Mouse (Mus musculus) neural tube, embryonic 11.5 days (tissue): ENCODE results near the gene Sass6. TPM values are rescaled to one million over a fixed set of nuclear protein-coding genes. Genes with fewer than 3 reads are reported as not detected.

Experiments
- ATAC-seq: fragments of 200-750 bp; cut with Nextera tagmentation; 2 replicates; pipeline ENCODE4 v1.8.0; 2017; ENCODE audit warnings: moderate number of reproducible peaks, mild to moderate bottlenecking, moderate TSS enrichment, moderate library complexity; ENCODE audit not compliant: insufficient read depth, low FRiP score, low TSS enrichment
- DNase-seq: peaks from one replicate; pipeline ENCODE4 v3.0.0-alpha.2; 2015; ENCODE audit warnings: low spot score
- H3K27ac ChIP-seq: fragments of 300-500 bp; sonication (generic); 2 replicates; pipeline ENCODE4 v1.5.1; 2014; ENCODE audit warnings: low read depth, mild to moderate bottlenecking, low read length
- H3K27me3 ChIP-seq: fragments of 300-500 bp; sonication (generic); 2 replicates; pipeline ENCODE4 v1.6.1; 2014; ENCODE audit warnings: mild to moderate bottlenecking, low read length, mixed read lengths; ENCODE audit not compliant: control insufficient read depth, insufficient read depth
- H3K36me3 ChIP-seq: fragments of 300-500 bp; sonication (generic); 2 replicates; pipeline ENCODE4 v1.6.1; 2014; ENCODE audit warnings: mild to moderate bottlenecking, low read length, moderate library complexity, mixed read lengths; ENCODE audit not compliant: control insufficient read depth, insufficient read depth
- H3K4me1 ChIP-seq: fragments of 300-500 bp; sonication (generic); 2 replicates; pipeline ENCODE4 v1.6.1; 2014; ENCODE audit warnings: low read length, mixed read lengths; ENCODE audit not compliant: control insufficient read depth, insufficient read depth
- H3K4me2 ChIP-seq: fragments of 300-500 bp; sonication (generic); 2 replicates; pipeline ENCODE4 v1.6.1; 2014; ENCODE audit warnings: low read depth, mild to moderate bottlenecking, moderate library complexity
- H3K4me3 ChIP-seq: fragments of 300-500 bp; sonication (generic); 2 replicates; pipeline ENCODE4 v1.5.1; 2014; ENCODE audit warnings: low read depth, low read length
- H3K9ac ChIP-seq: fragments of 300-500 bp; sonication (generic); 2 replicates; pipeline ENCODE4 v1.6.1; 2014; ENCODE audit warnings: mild to moderate bottlenecking, low read length
- H3K9me3 ChIP-seq: fragments of 300-500 bp; sonication (generic); 2 replicates; pipeline ENCODE4 v1.6.1; 2016; ENCODE audit warnings: low read length; ENCODE audit not compliant: control insufficient read depth
- WGBS: fragments of 180-500 bp; shearing (Covaris S2); extraction: QIAGEN DNeasy Blood & Tissue Kit; methylation state at CpG from one replicate; pipeline ENCODE4 v1.1.7; 2014; 5-methylcytosine and 5-hydroxymethylcytosine counted together
- polyA plus RNA-seq: library from polyadenylated mRNA; unstranded; fragments of >200 nt; fragmentation: Nextera tagmentation; extraction: Ambion mirVana; gene quantifications from 2 replicates; pipeline ENCODE4 v1.2.1, GENCODE M21; 2014

Sass6 gene
- polyA plus RNA-seq, 1 experiment from 2014 or later: 33.0 TPM

DNA sequence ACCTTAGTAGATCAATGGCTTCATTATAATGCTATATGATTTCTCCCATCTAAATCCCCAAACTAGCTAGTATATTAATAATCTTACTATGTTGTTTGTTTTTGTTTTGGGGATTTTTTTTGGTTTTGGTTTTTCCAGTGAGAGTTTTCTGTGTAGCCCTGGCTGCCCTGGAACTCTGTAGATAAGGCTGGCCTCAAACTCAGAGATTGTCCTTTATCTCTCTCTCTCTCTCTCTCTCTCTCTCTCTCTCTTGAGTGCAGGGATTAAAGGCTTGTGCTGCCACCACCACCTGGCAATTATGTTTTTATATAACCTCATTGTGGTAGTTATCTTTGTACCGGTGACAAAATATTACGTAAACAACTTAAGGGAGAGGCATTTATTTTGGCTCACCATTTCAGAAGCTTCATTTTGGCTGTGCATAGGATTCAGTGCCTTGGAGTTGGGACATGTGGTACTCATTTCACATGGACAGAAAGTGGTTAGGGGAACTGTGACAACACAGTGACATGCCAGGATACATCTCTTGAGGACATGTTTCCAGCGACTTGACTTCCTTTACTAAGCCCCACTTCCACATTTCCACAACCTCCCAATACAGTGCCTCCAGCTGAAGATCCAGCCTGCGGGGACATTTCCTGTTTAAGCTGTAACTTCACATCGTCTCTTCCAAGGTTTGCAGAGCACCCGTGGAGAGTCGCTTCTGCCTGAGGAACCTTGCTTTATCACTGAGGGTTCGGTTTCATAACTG lies 20.7 kb downstream of the Sass6 start:
- no peak for DNase-seq
- no peak overlapping the region for H3K9ac ChIP-seq
- ATAC-seq: no peak
- no peaks in the 10 kb centered on the region for H3K27me3 ChIP-seq
- H3K4me1 ChIP-seq: no peaks in the 10 kb centered on the region
- no peak overlapping the region for H3K4me2 ChIP-seq
- 92% methylated on average over 8 of the region's 8 CpGs for WGBS
- H3K9me3 ChIP-seq: no peaks in the 10 kb centered on the region
- H3K4me3 ChIP-seq: no peak overlapping the region
- peaks cover 4% of the 10 kb centered on the region for H3K36me3 ChIP-seq
- no peak overlapping the region for H3K27ac ChIP-seq

GRCm38 (mm10) chr3:116618855-116619254 lies 24.1 kb downstream of the Sass6 start:
- no peak for DNase-seq
- Histone ChIP-seq H3K27ac (no peak overlapping the region), H3K4me1 (no peaks in the 10 kb centered on the region), H3K36me3 (peaks cover 10% of the 10 kb centered on the region), H3K4me2 (no peak overlapping the region), H3K27me3 (no peaks in the 10 kb centered on the region), H3K9me3 (no peaks in the 10 kb centered on the region), H3K9ac (no peak overlapping the region), H3K4me3 (no peak overlapping the region)
- no peak for ATAC-seq
- whole genome bisulfite sequencing: 90% methylated on average over 6 of the region's 6 CpGs

GRCm38 (mm10) chr3:116620636-116621370 lies 26.0 kb downstream of the Sass6 start:
- Histone ChIP-seq H3K36me3 (peaks cover 8% of the 10 kb centered on the region), H3K9ac (no peak overlapping the region), H3K4me2 (no peak overlapping the region), H3K9me3 (no peaks in the 10 kb centered on the region), H3K27ac (no peak overlapping the region), H3K4me1 (no peaks in the 10 kb centered on the region), H3K4me3 (no peak overlapping the region), H3K27me3 (no peaks in the 10 kb centered on the region)
- no peak for DNase-seq
- WGBS: 97% methylated on average over 7 of the region's 7 CpGs
- no peak for ATAC-seq

DNA sequence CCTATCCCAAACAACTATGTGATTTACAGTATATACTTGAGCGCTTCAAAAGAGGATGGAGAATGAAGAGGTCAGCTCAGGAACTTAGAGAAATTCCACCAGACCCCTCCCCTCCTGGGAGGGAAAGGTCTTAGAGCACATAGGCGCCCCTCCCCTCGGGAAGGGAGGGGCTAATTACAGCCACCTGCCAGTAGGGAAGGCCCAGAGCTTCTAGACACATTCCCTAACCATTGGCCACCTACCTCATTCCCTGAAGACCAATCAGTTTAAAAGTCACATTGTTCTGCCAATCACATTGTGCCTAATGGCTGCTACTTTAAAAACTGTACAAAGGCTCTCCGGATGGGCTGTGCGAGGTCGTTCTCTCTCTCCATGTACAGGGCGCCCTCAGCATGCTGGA lies 27.9 kb downstream of the Sass6 start:
- Histone ChIP-seq H3K9me3 (no peaks in the 10 kb centered on the region), H3K9ac (no peak overlapping the region), H3K4me3 (no peak overlapping the region), H3K27ac (no peak overlapping the region), H3K27me3 (no peaks in the 10 kb centered on the region), H3K4me2 (no peak overlapping the region), H3K36me3 (peaks cover 8% of the 10 kb centered on the region), H3K4me1 (no peaks in the 10 kb centered on the region)
- no peak for DNase-seq
- no peak for ATAC-seq
- 93% methylated on average over 7 of the region's 7 CpGs for WGBS

DNA sequence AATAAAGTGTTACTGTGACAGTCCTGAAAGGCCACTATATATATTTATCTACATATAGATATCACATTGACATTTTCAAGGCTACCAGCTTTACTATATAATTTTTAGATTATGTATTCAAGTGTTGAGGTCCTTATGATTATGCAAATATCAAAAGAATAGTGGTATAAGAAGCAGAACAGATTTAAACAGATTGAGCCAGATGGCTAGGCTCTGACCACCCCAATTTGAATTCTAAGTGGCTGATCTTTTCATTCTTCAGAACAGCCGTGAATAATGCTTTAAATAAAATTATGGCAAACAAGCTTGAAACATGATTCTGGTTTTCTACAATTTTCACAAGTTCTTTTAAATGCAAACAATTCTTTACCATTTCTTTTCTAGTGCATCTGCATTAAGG lies 36.7 kb downstream of the Sass6 start:
- Histone ChIP-seq H3K36me3 (peaks cover 6% of the 10 kb centered on the region), H3K27ac (no peak overlapping the region), H3K4me3 (no peak overlapping the region), H3K4me2 (no peak overlapping the region), H3K9me3 (no peaks in the 10 kb centered on the region), H3K9ac (no peak overlapping the region), H3K4me1 (no peaks in the 10 kb centered on the region), H3K27me3 (no peaks in the 10 kb centered on the region)
- no peak for ATAC-seq
- no peak for DNase-seq
- 91% methylated on average over 1 of the region's 1 CpGs for WGBS

GRCm38 (mm10) chr3:116632971-116633370 lies 38.2 kb downstream of the Sass6 start:
- Histone ChIP-seq H3K36me3 (peaks cover 6% of the 10 kb centered on the region), H3K27me3 (no peaks in the 10 kb centered on the region), H3K4me2 (no peak overlapping the region), H3K9ac (no peak overlapping the region), H3K4me3 (no peak overlapping the region), H3K9me3 (no peaks in the 10 kb centered on the region), H3K4me1 (no peaks in the 10 kb centered on the region), H3K27ac (no peak overlapping the region)
- no peak for DNase-seq
- WGBS: 94% methylated on average over 3 of the region's 3 CpGs
- no peak for ATAC-seq

GRCm38 (mm10) chr3:116634091-116634490 lies 39.3 kb downstream of the Sass6 start:
- no peak for DNase-seq
- 83% methylated on average over 3 of the region's 3 CpGs for WGBS
- Histone ChIP-seq H3K4me1 (no peaks in the 10 kb centered on the region), H3K4me2 (no peak overlapping the region), H3K27me3 (no peaks in the 10 kb centered on the region), H3K36me3 (peaks cover 10% of the 10 kb centered on the region), H3K4me3 (no peak overlapping the region), H3K27ac (no peak overlapping the region), H3K9ac (no peak overlapping the region), H3K9me3 (no peaks in the 10 kb centered on the region)
- ATAC-seq: no peak

- no peaks in the 10 kb centered on the region for H3K27me3 ChIP-seq
- H3K4me3 ChIP-seq: no peak overlapping the region
- no peaks in the 10 kb centered on the region for H3K4me1 ChIP-seq
- WGBS: 95% methylated on average over 8 of the region's 8 CpGs
- no peak overlapping the region for H3K4me2 ChIP-seq
- ATAC-seq (no peak), DNase-seq (no peak)
- no peak overlapping the region for H3K9ac ChIP-seq
- H3K27ac ChIP-seq: no peak overlapping the region
- no peaks in the 10 kb centered on the region for H3K9me3 ChIP-seq
- H3K36me3 ChIP-seq: peaks cover 10% of the 10 kb centered on the region
Observed at GRCm38 (mm10) chr3:116634853-116635252, 40.1 kb downstream of the Sass6 start.

DNA sequence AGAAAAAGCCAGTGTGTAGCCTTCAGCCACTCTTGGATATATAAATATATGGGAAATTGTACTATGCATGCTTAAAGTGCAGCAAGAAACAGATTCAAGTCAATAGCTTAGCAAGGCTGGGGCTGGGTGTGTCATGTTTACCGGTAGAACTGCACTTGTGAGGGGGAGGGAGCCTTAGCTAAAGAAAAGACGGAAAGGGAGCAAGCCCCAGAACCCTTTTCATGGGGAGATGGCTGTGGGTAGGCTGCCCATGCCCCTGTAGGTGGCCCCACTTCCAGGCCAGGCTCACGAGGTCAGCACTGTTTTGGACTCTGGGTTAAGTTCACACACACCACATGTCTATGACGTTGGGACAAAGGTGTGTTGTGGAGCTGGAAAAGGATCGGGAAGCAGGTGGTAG lies 41.0 kb downstream of the Sass6 start:
- WGBS: 75% methylated on average over 5 of the region's 5 CpGs
- Histone ChIP-seq H3K27me3 (no peaks in the 10 kb centered on the region), H3K4me1 (no peaks in the 10 kb centered on the region), H3K27ac (no peak overlapping the region), H3K36me3 (peaks cover 17% of the 10 kb centered on the region), H3K9ac (no peak overlapping the region), H3K9me3 (no peaks in the 10 kb centered on the region), H3K4me2 (no peak overlapping the region), H3K4me3 (no peak overlapping the region)
- no peak for DNase-seq
- no peak for ATAC-seq
